Mouse (Mus musculus) embryo, embryonic 10.5 days (tissue): ENCODE data around the gene Tnnt3.
A peak's percentile ranks its signal among the peaks of the same experiment; 100 is the strongest.

Experiments
- DNase-seq: peaks from one replicate; pipeline ENCODE4 v3.0.0-alpha.2; 2015; ENCODE audit warnings: low spot score

Gene Tnnt3

GRCm38 (mm10) chr7:142498575-142498974 is at the start of gene Tnnt3:
TSS of gene Tnnt3 (plus strand) at chr7:142498836.
- no peak for DNase-seq

- DNase-seq, result no peak
Measured at GRCm38 (mm10) chr7:142449038-142449617, 49.5 kb upstream of the Tnnt3 start.

- DNase-seq, result peak; percentile 36
Measured at GRCm38 (mm10) chr7:142454706-142455105, 43.9 kb upstream of the Tnnt3 start.

- no peak for DNase-seq
Measured at GRCm38 (mm10) chr7:142455251-142455650, 43.4 kb upstream of the Tnnt3 start.

- DNase-seq, result no peak
Measured at GRCm38 (mm10) chr7:142456806-142457205, 41.8 kb upstream of the Tnnt3 start.

- DNase-seq, result peak; percentile 55
Measured at GRCm38 (mm10) chr7:142457227-142457811, 41.3 kb upstream of the Tnnt3 start.

GRCm38 (mm10) chr7:142458026-142458425 is 40.6 kb upstream of the Tnnt3 start:
- DNase-seq, result peak; percentile 79

GRCm38 (mm10) chr7:142458676-142459298 is 39.8 kb upstream of the Tnnt3 start:
- DNase-seq, result no peak

- DNase-seq, result no peak
Measured at GRCm38 (mm10) chr7:142459299-142459691, 39.3 kb upstream of the Tnnt3 start.

- DNase-seq, result no peak
Measured at GRCm38 (mm10) chr7:142460636-142461077, 38.0 kb upstream of the Tnnt3 start, which contains the start of gene Lsp1. TSS of gene Lsp1 (plus strand) at chr7:142460809.

- DNase-seq, result no peak
Measured at GRCm38 (mm10) chr7:142461446-142461845, 37.2 kb upstream of the Tnnt3 start.

- no peak for DNase-seq
Measured at GRCm38 (mm10) chr7:142462190-142462589, 36.4 kb upstream of the Tnnt3 start.

GRCm38 (mm10) chr7:142462594-142463078 is 36.0 kb upstream of the Tnnt3 start:
- DNase-seq, result no peak

GRCm38 (mm10) chr7:142470171-142470691 is 28.4 kb upstream of the Tnnt3 start:
- no peak for DNase-seq

- peak; percentile 82 for DNase-seq
Measured at GRCm38 (mm10) chr7:142470808-142471413, 27.7 kb upstream of the Tnnt3 start.

GRCm38 (mm10) chr7:142471414-142471861 is 27.2 kb upstream of the Tnnt3 start:
- peak; percentile 42 for DNase-seq

GRCm38 (mm10) chr7:142471884-142472570 is 26.6 kb upstream of the Tnnt3 start:
- peak; percentile 57 for DNase-seq

- DNase-seq, result no peak
Measured at GRCm38 (mm10) chr7:142472936-142473335, 25.7 kb upstream of the Tnnt3 start.

- DNase-seq, result no peak
Measured at GRCm38 (mm10) chr7:142473476-142473875, 25.2 kb upstream of the Tnnt3 start.

GRCm38 (mm10) chr7:142474799-142475198 is 23.8 kb upstream of the Tnnt3 start:
- DNase-seq, result no peak

- DNase-seq, result no peak
Measured at GRCm38 (mm10) chr7:142475641-142476040, 23.0 kb upstream of the Tnnt3 start.

- DNase-seq, result no peak
Measured at GRCm38 (mm10) chr7:142476271-142476670, 22.4 kb upstream of the Tnnt3 start.
